Mouse (Mus musculus) hindlimb bud, embryonic 11.5 days (tissue): ENCODE data around the gene Lrp8.

Experiments used
- DNase-seq: peaks from one replicate; pipeline ENCODE4 v3.0.0-alpha.2; 2012; ENCODE audit warnings: low read depth, low spot score; ENCODE audit errors: extremely low spot score

Lrp8 gene

GRCm38 (mm10) chr4:107910020-107910419, 108.0 kb downstream of the Lrp8 start:
- no peak for DNase-seq

GRCm38 (mm10) chr4:107920336-107920735, 118.3 kb downstream of the Lrp8 start:
- no peak for DNase-seq

DNA sequence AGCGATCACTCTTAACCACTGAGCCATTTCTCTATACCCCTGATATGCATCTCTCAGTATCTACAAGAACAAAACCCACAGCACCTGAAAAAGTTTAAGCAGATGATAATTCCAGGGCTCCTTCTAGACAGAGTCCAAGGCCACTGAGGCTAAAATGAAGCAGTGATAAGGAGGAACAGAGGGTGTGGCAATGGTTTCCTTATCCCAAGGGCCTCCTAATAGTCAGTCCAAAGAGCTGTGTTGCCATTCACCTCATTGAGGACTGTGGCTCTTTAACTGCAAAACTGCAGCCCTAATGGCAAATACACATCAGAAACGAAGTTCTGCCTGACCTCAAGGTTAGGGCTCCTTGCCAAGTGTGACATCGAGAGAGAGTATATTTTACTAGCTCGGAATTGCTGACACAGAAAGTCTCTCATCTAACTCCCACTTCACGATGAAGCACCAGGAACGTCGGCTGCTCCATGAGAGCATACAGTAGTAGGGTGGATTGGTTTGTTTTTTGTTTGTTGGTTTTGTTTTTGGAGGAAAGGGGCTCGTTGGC, 119.2 kb downstream of the Lrp8 start:
- DNase-seq: no peak

DNA sequence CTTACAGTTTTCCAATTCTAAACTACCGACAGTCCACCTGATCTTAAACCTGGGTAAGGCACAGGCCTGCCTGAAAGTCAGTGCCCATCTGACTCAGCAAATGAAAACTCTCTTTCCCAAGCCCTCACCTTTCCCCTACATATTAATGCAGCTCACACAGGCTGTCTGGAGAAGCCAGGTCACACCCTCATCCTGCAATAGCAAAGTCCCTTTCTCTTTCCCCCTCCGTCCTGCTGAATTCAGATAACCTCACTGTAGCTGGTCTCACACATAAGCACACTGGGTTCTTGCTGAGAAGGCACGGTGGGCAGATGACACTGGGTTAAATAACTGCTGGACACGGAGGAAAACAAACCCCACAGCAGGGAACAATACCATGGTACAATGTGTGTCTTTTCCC, 119.9 kb downstream of the Lrp8 start:
- no peak for DNase-seq

GRCm38 (mm10) chr4:107923145-107923802, 121.2 kb downstream of the Lrp8 start, which contains the start of gene Cpt2:
Gene Cpt2 (minus strand): TSS chr4:107923610.
- peak; percentile 77 for DNase-seq

GRCm38 (mm10) chr4:107923803-107924194, 121.7 kb downstream of the Lrp8 start:
- DNase-seq: no peak
